Mouse (Mus musculus): ENCODE data around the gene Gm20425. TPM values are rescaled to one million over a fixed set of nuclear protein-coding genes. Genes with fewer than 3 reads are reported as not detected.
"Not testable (repeated sequence)": the region's sequence is repeated elsewhere in the genome, so short reads cannot be mapped to it uniquely, and the experiment has no call there.

The Gm20425 gene
- polyA plus RNA-seq, 1 experiment from 2014 or later, result 3.3 TPM

DNA sequence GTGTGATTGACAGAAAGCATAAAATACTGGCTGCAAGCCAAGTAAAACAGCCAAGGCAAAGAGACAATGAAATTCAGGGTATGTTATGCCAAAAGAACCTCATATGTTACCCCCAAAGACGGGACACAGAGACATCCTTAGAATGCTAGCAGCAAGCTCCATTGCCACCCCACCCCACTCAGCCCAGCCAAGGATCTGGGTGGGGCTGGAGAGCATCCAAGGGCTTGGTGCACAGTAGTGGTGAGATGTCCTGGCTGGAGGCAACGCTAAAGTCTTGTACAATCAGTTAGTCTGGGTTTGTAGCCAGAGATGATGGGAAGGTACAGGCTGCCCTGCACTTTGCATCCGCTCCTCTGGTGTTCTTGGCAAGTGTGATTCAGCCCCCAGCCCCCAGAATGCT is 49.8 kb downstream of the Gm20425 start:
- Histone ChIP-seq H3K27ac (peak overlapping the region; percentile 61), H3K4me3 (replicated peaks) (peak overlapping the region; percentile 35), H3K9me3 (no peaks in the 10 kb centered on the region), H3K27me3 (no peaks in the 10 kb centered on the region), H3K4me2 (peak overlapping the region; percentile 59), H3K4me1 (peaks cover 12% of the 10 kb centered on the region), H3K36me3 (replicated peaks) (peaks cover 15% of the 10 kb centered on the region; the same call in 1 of the 2 replicates), H3K9ac (peak overlapping the region; percentile 54; the same call in 1 of the 2 replicates)
- ATAC-seq (ENCODE audit: low FRiP score), result no peak
- 84% methylated on average over 3 of the region's 3 CpGs for WGBS

DNA sequence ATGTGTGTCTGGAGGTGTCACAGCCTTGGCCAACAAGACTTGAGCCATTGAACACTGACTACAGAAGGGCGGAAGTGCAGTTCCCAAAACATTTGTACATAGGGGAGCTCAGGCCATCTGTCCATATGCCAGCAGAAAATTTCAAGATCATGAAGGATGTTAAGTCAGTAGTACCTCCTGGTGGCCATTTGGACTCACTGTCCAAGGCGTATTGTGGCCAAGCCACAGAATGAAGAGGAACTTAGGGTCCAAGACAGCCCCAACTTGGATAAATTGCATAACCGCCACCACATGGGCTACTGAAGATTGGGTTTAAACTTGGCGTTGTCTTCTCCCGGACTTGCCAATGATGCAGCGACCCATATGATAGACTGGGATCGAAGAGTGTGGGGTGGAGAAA is 54.4 kb downstream of the Gm20425 start:
- no peak overlapping the region for H3K9ac ChIP-seq
- H3K4me3 ChIP-seq (replicated peaks), result no peak overlapping the region
- WGBS, result 92% methylated on average over 7 of the region's 7 CpGs
- H3K36me3 ChIP-seq (replicated peaks), result peaks cover 16% of the 10 kb centered on the region; the same call in 1 of the 2 replicates
- H3K27ac ChIP-seq, result no peak overlapping the region
- H3K4me2 ChIP-seq, result no peak overlapping the region
- no peaks in the 10 kb centered on the region for H3K27me3 ChIP-seq
- H3K9me3 ChIP-seq, result no peaks in the 10 kb centered on the region
- no peak for ATAC-seq (ENCODE audit: low FRiP score)
- peaks cover 7% of the 10 kb centered on the region for H3K4me1 ChIP-seq

DNA sequence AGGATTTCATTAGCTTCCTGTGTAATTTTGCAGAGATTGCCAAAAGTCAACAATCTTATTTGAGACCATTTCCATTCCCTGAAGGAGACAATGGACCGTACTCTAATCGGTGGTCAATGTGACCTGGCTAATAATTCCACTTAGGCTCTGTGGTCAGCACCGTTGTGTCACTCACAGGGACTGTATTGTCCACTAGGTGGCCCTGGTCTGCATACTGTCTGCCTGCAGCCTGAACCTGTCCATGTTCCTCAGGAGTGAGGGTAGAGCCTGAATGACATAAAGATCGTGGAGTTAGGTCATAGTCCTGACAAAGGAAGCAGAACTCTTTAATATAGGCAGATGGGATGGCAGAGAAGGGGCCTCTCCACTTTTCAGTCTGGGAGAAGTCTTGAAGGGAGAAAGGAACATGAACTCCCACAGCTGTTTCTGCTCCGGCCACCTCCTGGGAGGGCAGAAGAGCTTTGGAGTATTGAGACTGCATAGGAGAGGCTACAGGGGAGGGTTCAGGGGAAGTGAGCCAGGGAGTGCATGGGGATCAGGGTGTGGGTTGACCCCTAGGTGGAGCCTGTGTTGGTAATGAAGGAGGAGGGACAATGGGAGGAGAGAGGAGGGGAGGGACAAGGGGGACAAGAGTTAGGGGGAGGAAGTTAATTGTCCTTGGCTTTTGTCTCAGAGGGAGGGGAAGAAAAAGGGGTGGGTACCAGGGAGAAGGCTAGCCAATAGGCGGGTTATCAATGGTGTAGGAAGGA is 55.2 kb downstream of the Gm20425 start:
- WGBS, result 61% methylated on average over 6 of the region's 6 CpGs
- Histone ChIP-seq H3K9ac (no peak overlapping the region), H3K4me1 (no peaks in the 10 kb centered on the region), H3K9me3 (no peaks in the 10 kb centered on the region), H3K36me3 (replicated peaks) (peaks cover 18% of the 10 kb centered on the region; the same call in 1 of the 2 replicates), H3K4me3 (replicated peaks) (no peak overlapping the region), H3K27ac (no peak overlapping the region), H3K4me2 (no peak overlapping the region), H3K27me3 (no peaks in the 10 kb centered on the region)
- no peak for ATAC-seq (ENCODE audit: low FRiP score)

DNA sequence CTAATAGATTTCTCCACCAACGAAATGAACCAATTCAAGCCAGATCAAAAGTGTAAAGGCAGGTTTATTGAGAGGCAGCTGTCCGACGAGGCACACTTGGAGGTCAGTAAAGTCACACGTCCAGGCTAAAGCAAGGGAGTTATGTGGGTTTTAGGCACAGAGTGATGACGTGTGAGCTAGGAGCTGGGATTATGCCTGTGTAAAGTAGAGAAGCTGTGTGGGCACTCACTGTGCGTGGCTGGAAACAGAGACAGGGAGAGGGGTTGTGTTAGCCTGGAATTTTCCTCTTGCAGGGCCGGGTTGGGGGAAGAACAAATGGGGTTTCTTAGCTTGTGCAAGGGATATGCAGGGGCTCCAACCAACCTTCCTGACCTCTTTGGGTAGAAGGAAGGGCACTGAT is 61.3 kb downstream of the Gm20425 start:
- H3K36me3 ChIP-seq (replicated peaks), result peaks cover 38% of the 10 kb centered on the region
- WGBS, result 84% methylated on average over 7 of the region's 7 CpGs
- no peak overlapping the region for H3K9ac ChIP-seq
- no peaks in the 10 kb centered on the region for H3K9me3 ChIP-seq
- H3K27ac ChIP-seq, result no peak overlapping the region
- no peak overlapping the region for H3K4me3 ChIP-seq (replicated peaks)
- H3K4me1 ChIP-seq, result no peaks in the 10 kb centered on the region
- ATAC-seq (ENCODE audit: low FRiP score), result no peak
- H3K27me3 ChIP-seq, result no peaks in the 10 kb centered on the region
- H3K4me2 ChIP-seq, result no peak overlapping the region

DNA sequence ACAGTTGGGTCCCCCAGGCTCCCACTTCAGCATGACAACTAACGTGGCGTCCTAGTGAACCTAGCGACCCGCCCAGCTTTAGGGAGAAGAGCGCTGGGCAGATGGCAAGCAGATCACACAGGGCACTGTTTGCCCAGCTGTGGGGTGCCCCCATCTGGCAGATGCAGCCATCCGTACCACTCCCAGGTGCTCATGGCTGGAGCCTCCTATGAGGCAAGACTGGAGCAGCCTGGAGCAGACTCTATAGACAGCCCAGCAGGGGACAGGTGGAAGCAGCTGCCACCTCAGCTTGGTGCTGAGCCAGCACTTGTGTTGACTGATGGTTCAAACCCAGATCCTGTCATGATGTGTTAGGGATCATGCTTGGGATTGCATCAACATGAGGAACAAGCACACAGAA is 62.1 kb downstream of the Gm20425 start:
- H3K4me1 ChIP-seq, result no peaks in the 10 kb centered on the region
- H3K36me3 ChIP-seq (replicated peaks), result peaks cover 46% of the 10 kb centered on the region
- no peak overlapping the region for H3K9ac ChIP-seq
- H3K27me3 ChIP-seq, result no peaks in the 10 kb centered on the region
- H3K4me3 ChIP-seq (replicated peaks), result no peak overlapping the region
- no peak overlapping the region for H3K27ac ChIP-seq
- no peak overlapping the region for H3K4me2 ChIP-seq
- ATAC-seq (ENCODE audit: low FRiP score), result no peak
- no peaks in the 10 kb centered on the region for H3K9me3 ChIP-seq
- 84% methylated on average over 6 of the region's 6 CpGs for WGBS

DNA sequence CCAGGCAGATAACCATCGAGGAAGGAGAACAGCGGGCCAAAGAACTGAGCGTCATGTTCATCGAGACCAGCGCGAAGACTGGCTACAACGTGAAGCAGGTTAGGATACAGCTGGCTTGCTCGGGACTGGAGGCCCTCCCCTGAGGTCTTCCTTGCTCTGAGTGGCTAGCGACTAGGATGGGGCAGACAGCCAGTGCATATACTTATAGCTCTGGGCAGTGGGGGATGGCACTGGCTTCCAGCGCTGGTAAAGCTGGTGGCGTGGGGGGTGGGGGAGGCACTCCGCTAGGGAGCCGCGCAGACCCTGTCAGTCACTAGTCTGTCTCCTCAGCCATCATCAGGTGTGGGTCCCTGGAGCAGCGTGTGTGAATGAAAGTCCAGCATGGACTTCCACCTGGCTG is 66.3 kb downstream of the Gm20425 start:
- peaks cover 73% of the 10 kb centered on the region for H3K36me3 ChIP-seq (replicated peaks)
- no peak overlapping the region for H3K4me3 ChIP-seq (replicated peaks)
- 74% methylated on average over 15 of the region's 15 CpGs for WGBS
- H3K4me1 ChIP-seq, result no peaks in the 10 kb centered on the region; the same call in 1 of the 2 replicates
- no peak overlapping the region for H3K9ac ChIP-seq
- H3K4me2 ChIP-seq, result no peak overlapping the region
- no peak for ATAC-seq (ENCODE audit: low FRiP score)
- no peaks in the 10 kb centered on the region for H3K27me3 ChIP-seq
- H3K9me3 ChIP-seq, result no peaks in the 10 kb centered on the region
- no peak overlapping the region for H3K27ac ChIP-seq

DNA sequence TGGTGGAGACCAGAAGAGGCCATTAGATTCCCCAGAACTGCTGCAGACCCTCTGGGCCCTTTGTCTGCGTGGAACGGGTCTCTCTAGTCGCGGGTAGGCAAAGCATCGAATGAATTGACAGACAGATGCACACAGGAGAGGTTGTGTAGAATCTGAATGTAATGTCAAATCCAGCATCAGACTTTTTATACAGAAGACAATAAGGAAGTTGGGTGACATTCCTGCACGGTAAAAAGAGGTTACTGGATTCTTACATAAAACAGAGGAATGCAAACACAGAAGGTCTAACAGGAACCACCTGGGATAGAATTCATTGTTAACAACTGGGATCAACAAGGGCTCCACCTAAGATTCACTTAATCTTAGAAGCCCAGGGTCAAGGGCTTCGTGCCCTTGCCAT is 74.9 kb downstream of the Gm20425 start:
- H3K27ac ChIP-seq; H3K4me1 ChIP-seq; H3K4me2 ChIP-seq; H3K9me3 ChIP-seq; ATAC-seq (ENCODE audit: low FRiP score); H3K4me3 ChIP-seq (replicated peaks); H3K27me3 ChIP-seq; H3K9ac ChIP-seq: not testable (repeated sequence)
- 85% methylated on average over 7 of the region's 7 CpGs for WGBS
- peaks cover 18% of the 10 kb centered on the region for H3K36me3 ChIP-seq (replicated peaks)

DNA sequence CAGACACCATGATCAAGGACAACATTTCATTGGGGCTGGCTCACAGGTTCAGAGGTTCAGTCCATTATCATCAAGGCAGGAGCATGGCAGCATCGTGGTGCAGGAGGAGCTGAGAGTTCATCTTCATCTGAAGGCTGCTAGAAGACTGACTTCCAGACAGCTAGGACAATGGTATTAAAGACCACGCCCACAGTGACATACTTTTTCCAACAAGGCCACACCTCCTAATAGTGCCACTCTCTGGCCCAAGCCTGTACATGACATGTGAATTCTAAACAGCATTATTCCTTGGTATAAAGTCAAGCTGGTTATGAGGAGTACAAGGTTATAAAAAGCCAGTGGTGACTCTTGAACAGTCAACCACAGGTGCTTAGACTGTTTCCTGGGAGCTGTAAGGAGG is 75.5 kb downstream of the Gm20425 start:
- Histone ChIP-seq H3K27ac (no peak overlapping the region), H3K9ac (no peak overlapping the region), H3K9me3 (no peaks in the 10 kb centered on the region), H3K27me3 (no peaks in the 10 kb centered on the region), H3K36me3 (replicated peaks) (peaks cover 14% of the 10 kb centered on the region), H3K4me3 (replicated peaks) (no peak overlapping the region), H3K4me2 (no peak overlapping the region), H3K4me1 (peaks cover 9% of the 10 kb centered on the region; the same call in 1 of the 2 replicates)
- ATAC-seq (ENCODE audit: low FRiP score), result no peak
- 86% methylated on average over 2 of the region's 2 CpGs for WGBS

DNA sequence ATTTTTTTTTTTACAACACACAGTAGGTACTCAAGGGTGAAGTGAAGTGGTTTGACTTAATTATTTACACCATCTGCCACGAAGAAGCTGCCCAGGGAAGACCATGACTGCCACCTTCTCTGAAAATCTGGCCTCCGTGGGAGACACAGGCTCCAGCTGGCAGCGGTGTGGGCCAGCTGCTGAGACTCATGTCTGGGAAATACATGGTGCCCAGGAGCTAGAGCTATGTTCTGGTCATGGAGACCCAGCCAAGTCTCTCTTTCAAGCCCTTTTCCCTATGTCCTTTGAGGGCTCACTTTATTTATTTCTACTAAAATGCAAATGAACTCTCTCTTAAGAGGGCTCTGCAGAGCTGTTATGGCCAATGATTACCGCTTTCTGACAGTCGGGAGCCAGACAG is 76.8 kb downstream of the Gm20425 start:
- no peak for ATAC-seq (ENCODE audit: low FRiP score)
- WGBS, result 73% methylated on average over 5 of the region's 5 CpGs
- H3K36me3 ChIP-seq (replicated peaks), result peaks cover 13% of the 10 kb centered on the region
- no peaks in the 10 kb centered on the region for H3K27me3 ChIP-seq
- H3K4me1 ChIP-seq, result peaks cover 11% of the 10 kb centered on the region
- H3K4me2 ChIP-seq, result no peak overlapping the region
- H3K27ac ChIP-seq, result no peak overlapping the region
- H3K9me3 ChIP-seq, result no peaks in the 10 kb centered on the region
- H3K9ac ChIP-seq, result no peak overlapping the region
- H3K4me3 ChIP-seq (replicated peaks), result no peak overlapping the region

DNA sequence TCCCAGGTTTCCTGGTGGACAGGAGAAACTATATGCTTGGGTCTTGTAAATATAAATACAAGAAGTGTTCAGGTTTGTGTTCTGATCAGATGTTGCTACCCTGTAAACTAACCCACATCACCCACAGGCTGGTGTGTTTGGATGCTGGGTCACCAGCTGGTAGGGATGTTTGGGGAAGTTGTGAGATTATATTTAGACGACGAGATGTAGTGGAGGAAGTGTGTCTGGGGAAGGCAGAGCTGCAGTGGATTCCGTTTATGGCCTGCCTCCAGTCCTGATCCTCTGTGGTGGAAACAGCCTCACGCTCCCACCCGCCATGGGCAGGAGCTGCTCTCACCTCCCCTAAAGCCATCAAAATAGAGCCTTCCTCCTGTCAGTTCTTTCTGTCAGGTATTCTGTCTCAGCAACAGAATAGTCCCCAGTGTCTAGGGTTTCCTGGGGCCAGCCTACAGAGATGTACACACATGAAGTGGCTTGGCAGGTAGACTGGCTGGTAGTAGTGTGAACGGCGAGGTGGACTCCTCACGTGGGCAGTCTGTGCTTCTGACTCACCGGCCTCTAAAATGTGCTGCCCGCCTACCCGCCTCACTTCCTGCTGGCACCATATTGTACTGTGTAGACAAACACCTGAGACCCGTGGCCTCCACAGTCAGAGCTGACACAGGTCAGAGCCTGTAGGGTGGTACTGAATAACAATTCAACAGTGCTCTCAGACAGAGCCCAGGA is 80.9 kb downstream of the Gm20425 start:
- peaks cover 48% of the 10 kb centered on the region for H3K4me1 ChIP-seq
- 90% methylated on average over 12 of the region's 12 CpGs for WGBS
- H3K4me2 ChIP-seq, result no peak overlapping the region

DNA sequence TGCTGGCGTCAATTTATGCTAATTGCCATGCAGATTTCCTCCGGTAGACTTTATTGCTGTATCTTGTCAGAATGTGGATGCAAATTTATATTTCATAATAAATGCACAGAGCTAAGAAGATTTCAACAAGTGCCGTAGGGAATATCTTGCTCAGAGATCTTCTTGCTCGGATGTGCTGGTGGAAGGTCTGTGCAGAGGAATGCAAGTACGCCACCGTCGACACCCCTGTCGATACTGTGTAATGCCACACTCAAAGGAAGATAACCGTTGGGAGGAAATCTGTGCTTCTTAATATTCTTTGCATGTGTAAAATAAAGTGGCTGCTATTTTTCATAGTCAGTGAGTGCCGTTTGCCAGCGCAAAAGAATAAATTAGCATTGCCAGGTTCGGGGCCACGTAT is 83.0 kb downstream of the Gm20425 start:
- H3K9me3 ChIP-seq, result no peaks in the 10 kb centered on the region
- H3K9ac ChIP-seq, result no peak overlapping the region
- H3K4me2 ChIP-seq, result peak overlapping the region; percentile 31
- WGBS, result 35% methylated on average over 13 of the region's 13 CpGs
- no peaks in the 10 kb centered on the region for H3K27me3 ChIP-seq
- peak overlapping the region; percentile 80 for H3K27ac ChIP-seq
- peaks cover 49% of the 10 kb centered on the region for H3K4me1 ChIP-seq
- peak; percentile 27; the same call in 1 of the 2 replicates for ATAC-seq (ENCODE audit: low FRiP score)
- H3K36me3 ChIP-seq (replicated peaks), result peaks cover 17% of the 10 kb centered on the region
- no peak overlapping the region for H3K4me3 ChIP-seq (replicated peaks)

More for the DNA sequence above, 80.9 kb downstream of the Gm20425 start:
- no peak overlapping the region for H3K9ac ChIP-seq
- no peaks in the 10 kb centered on the region for H3K9me3 ChIP-seq
- H3K27me3 ChIP-seq, result no peaks in the 10 kb centered on the region
- H3K4me3 ChIP-seq (replicated peaks), result no peak overlapping the region
- H3K27ac ChIP-seq, result no peak overlapping the region
- peaks cover 5% of the 10 kb centered on the region for H3K36me3 ChIP-seq (replicated peaks)
- no peak for ATAC-seq (ENCODE audit: low FRiP score)

DNA sequence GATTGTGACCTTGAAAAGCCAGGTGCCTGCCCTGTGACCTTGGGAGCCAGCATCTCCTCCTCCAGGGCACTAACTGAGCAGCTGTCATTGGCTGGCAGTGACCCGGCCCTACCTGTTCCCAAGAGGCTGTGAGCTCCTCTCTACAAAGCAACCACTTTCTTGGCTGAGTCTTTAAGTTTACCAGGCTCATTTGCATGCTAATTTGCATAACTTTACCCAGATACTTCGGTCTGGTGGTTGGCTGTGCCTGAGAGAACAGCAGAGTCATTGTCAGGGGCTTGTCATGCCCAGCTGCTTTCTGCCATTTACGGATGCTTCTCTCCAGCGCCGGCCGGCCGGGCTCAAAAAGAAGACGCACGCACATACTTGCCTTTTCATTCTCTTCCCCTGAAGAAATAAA is 83.4 kb downstream of the Gm20425 start:
- Histone ChIP-seq H3K27ac (peak overlapping the region; percentile 80), H3K4me3 (replicated peaks) (no peak overlapping the region), H3K4me1 (peaks cover 49% of the 10 kb centered on the region), H3K4me2 (peak overlapping the region; percentile 31), H3K36me3 (replicated peaks) (peaks cover 17% of the 10 kb centered on the region), H3K9me3 (no peaks in the 10 kb centered on the region), H3K27me3 (no peaks in the 10 kb centered on the region), H3K9ac (no peak overlapping the region)
- WGBS, result 13% methylated on average over 9 of the region's 9 CpGs
- ATAC-seq (ENCODE audit: low FRiP score), result peak; percentile 81
